Mouse (Mus musculus) naive thymus-derived CD4-positive, alpha-beta T cell, adult 5 months (primary cell): Measurements from ENCODE around the gene H2-Q6. TPM values are rescaled to one million over a fixed set of nuclear protein-coding genes. Genes with fewer than 3 reads are reported as not detected.

ENCODE experiments used
- polyA plus RNA-seq: library from polyadenylated mRNA; unstranded; fragments of 100-300 nt; shearing (Covaris generic); gene quantifications from one replicate; pipeline ENCODE4 v1.2.1, GENCODE M21; 2017

Gene H2-Q6
- polyA plus RNA-seq: 505 TPM

DNA sequence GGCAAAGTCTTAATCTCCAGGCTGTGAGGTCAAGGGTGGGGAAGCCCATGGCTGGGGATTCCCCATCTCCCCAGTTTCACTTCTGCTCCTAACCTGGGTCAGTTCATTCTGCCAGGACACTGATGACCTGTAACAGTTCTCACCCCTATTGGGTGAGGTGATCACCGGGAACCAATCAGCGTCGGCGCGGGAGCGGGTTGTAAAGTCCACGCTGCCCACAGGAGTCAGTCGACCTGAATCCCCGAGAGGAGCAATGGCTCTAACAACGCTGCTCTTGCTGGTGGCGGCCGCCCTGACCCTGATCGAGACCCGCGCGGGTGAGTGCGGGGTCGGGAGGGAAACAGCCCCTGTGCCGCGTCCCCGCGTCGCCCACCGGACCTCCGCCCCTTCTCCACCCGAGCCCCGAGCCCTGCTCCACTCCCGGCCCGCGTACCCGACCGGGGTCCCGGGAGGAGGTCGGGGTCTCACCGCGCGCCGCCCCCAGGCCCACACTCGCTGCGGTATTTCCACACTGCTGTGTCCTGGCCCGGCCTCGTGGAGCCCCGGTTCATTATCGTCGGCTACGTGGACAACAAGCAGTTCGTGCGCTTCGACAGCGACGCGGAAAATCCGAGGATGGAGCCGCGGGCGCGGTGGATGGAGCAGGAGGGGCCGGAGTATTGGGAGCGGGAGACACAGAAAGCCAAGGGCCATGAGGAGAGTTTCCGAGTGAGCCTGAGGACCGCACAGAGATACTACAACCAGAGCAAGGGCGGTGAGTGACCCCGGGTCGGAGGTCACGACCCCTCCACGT is at the start of gene H2-Q6:
Gene H2-Q6, plus strand, starts transcription at position 227 of the 793 bp plus-strand sequence.

GRCm38 (mm10) chr17:35379369-35379728 is 45.3 kb upstream of the H2-Q6 start, which contains the start of gene H2-Q4:
H2-Q4 (plus strand) TSS chr17:35379617.

DNA sequence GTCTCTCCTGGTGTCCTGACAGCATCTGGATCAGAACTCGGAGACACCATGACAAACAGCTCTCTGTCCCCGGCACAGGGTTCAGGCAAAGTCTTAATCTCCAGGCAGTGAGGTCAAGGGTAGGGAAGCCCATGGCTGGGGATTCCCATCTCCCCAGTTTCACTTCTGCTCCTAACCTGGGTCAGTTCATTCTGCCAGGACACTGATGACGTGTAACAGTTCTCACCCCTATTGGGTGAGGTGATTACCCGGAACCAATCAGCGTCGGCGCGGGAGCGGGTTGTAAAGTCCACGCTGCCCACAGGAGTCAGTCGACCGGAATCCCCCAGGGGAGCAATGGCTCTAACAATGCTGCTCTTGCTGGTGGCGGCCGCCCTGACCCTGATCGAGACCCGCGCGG is 14.2 kb downstream of the H2-Q6 start, which contains the start of gene H2-Q7:
Gene H2-Q7, plus strand, starts transcription at position 271 of the 400 bp plus-strand sequence.

DNA sequence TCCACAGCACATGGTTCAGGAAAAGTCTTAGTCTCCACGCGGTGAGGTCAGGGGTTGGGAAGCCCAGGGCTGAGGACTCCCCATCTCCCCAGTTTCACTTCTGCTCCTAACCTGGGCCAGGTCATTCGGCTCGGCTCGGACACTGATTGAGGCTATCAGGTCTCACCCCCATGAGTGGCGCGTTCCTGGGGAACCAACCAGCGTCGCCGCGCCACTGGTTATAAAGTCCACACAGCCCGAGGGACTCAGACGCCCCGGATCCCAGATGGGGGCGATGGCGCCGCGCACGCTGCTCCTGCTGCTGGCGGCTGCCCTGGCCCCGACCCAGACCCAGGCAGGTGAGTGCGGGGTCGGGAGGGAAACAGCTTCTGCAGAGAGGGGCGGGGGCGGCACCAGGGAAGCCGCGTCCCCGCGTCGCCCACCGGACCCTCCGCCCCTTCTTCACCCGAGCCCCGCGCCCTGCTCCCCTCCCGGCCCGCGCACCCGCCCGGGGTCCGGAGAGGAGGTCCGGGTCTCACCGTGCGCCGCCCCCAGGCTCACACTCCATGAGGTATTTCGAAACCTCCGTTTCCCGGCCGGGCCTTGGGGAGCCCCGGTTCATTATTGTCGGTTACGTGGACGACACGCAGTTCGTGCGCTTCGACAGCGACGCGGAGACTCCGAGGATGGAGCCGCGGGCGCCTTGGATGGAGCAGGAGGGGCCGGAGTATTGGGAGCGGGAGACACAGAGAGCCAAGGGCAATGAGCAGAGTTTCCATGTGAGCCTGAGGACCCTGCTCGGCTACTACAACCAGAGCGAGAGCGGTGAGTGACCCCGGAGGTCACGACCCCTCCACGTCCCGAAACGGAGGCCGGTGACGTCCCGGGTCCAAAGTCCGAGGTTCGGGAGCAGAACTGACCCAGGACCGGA is 45.4 kb downstream of the H2-Q6 start, which contains the start of gene H2-Q10:
Gene H2-Q10, plus strand, starts transcription at position 248 of the 910 bp plus-strand sequence.

Other genes starting within 250 kb of the H2-Q6 start
- not detected for gene Aif1, start 248.8 kb upstream of the H2-Q6 start, polyA plus RNA-seq
- 1.8 TPM for gene Lst1, start 236.4 kb upstream of the H2-Q6 start, polyA plus RNA-seq
- 754 TPM for gene Ltb, start 230.4 kb upstream of the H2-Q6 start, polyA plus RNA-seq
- 4.2 TPM for gene Tnf, start 222.8 kb upstream of the H2-Q6 start, polyA plus RNA-seq
- gene Lta, start 219.5 kb upstream of the H2-Q6 start, polyA plus RNA-seq: 24.6 TPM
- gene Gm16181, start 204.0 kb upstream of the H2-Q6 start, polyA plus RNA-seq: not detected
- 1.4 TPM for gene Atp6v1g2, start 191.2 kb upstream of the H2-Q6 start, polyA plus RNA-seq
- gene Nfkbil1, start 189.1 kb upstream of the H2-Q6 start, polyA plus RNA-seq: 16.0 TPM
- gene Ddx39b, start 183.1 kb upstream of the H2-Q6 start, polyA plus RNA-seq: 192 TPM
- gene H2-D1, start 162.1 kb upstream of the H2-Q6 start, polyA plus RNA-seq: 5,786 TPM
- not detected for gene H2-Q1, start 104.4 kb upstream of the H2-Q6 start, polyA plus RNA-seq
- 7.0 TPM for gene H2-Q2, start 82.6 kb upstream of the H2-Q6 start, polyA plus RNA-seq
- gene H2-Q4, start 45.2 kb upstream of the H2-Q6 start, polyA plus RNA-seq: 50.9 TPM
- gene H2-Q7, start 14.3 kb downstream of the H2-Q6 start, polyA plus RNA-seq: 1,681 TPM
- gene H2-Q10, start 45.2 kb downstream of the H2-Q6 start, polyA plus RNA-seq: 24.6 TPM
- gene Pou5f1, start 81.2 kb downstream of the H2-Q6 start, polyA plus RNA-seq: not detected
- gene Tcf19, start 92.0 kb downstream of the H2-Q6 start, polyA plus RNA-seq: 8.0 TPM
- gene Cchcr1, start 92.2 kb downstream of the H2-Q6 start, polyA plus RNA-seq: 2.9 TPM
- gene Psors1c2, start 108.4 kb downstream of the H2-Q6 start, polyA plus RNA-seq: not detected
- not detected for gene Cdsn, start 127.3 kb downstream of the H2-Q6 start, polyA plus RNA-seq
- gene 2300002M23Rik, start 142.6 kb downstream of the H2-Q6 start, polyA plus RNA-seq: not detected
- not detected for gene Sfta2, start 176.7 kb downstream of the H2-Q6 start, polyA plus RNA-seq
- not detected for gene Gm9573, start 201.8 kb downstream of the H2-Q6 start, polyA plus RNA-seq
- gene Mucl3, start 218.8 kb downstream of the H2-Q6 start, polyA plus RNA-seq: not detected
- 26.4 TPM for gene Vars2, start 242.7 kb downstream of the H2-Q6 start, polyA plus RNA-seq
- 16.5 TPM for gene Gtf2h4, start 248.9 kb downstream of the H2-Q6 start, polyA plus RNA-seq